Mouse (Mus musculus) myocyte (in vitro differentiated cells): ENCODE results near the gene Phactr2. TPM values are rescaled to one million over a fixed set of nuclear protein-coding genes. Genes with fewer than 3 reads are reported as not detected.

Experiments used
- H3K27me3 ChIP-seq: one replicate; pipeline ENCODE4 v1.6.1; 2011; ENCODE audit not compliant: control insufficient read depth, insufficient read depth, insufficient read length
- H3K36me3 ChIP-seq: one replicate; pipeline ENCODE4 v1.6.1; 2011; ENCODE audit not compliant: control insufficient read depth, insufficient read depth
- H3K4me2 ChIP-seq: one replicate; pipeline ENCODE4 v1.6.1; 2011; ENCODE audit warnings: low read depth, control low read depth
- H3K4me3 ChIP-seq: one replicate; pipeline ENCODE4 v1.5.1; 2011; ENCODE audit warnings: mild to moderate bottlenecking, control low read depth, moderate library complexity
- H3K79me2 ChIP-seq: one replicate; pipeline ENCODE4 v1.6.1; 2011; ENCODE audit not compliant: control insufficient read depth, insufficient read depth
- H3ac ChIP-seq: one replicate; pipeline ENCODE4 v1.6.1; 2011; ENCODE audit not compliant: control insufficient read depth, insufficient read length
- CEBPB ChIP-seq: IDR thresholded peaks from 2 replicates; pipeline ENCODE4 v1.6.1; 2011; ENCODE audit warnings: mild to moderate bottlenecking, moderate library complexity; ENCODE audit not compliant: poor library complexity, insufficient read depth, severe bottlenecking
- E2F4 ChIP-seq: IDR thresholded peaks from one replicate; pipeline ENCODE4 v1.6.1; 2011; ENCODE audit warnings: mild to moderate bottlenecking, control low read depth, moderate library complexity; ENCODE audit not compliant: insufficient read depth
- MAX ChIP-seq: IDR thresholded peaks from one replicate; pipeline ENCODE4 v1.6.1; 2011; ENCODE audit warnings: low read depth, mild to moderate bottlenecking, control low read depth
- MYOD1 ChIP-seq, 3 experiments: IDR thresholded peaks; one replicate each; pipeline ENCODE4 v1.6.1; 2011; ENCODE audit warnings: control low read depth in 2 of 3, low read depth in 2 of 3, mild to moderate bottlenecking in 2 of 3, moderate library complexity in 1 of 3; ENCODE audit not compliant: insufficient read length in 2 of 3, control insufficient read depth in 1 of 3
- MYOG ChIP-seq, 3 experiments: IDR thresholded peaks; one replicate each; pipeline ENCODE4 v1.6.1; 2011; ENCODE audit warnings: control low read depth in 2 of 3, low read depth in 2 of 3, mild to moderate bottlenecking in 2 of 3; ENCODE audit not compliant: insufficient read length in 2 of 3, control insufficient read depth in 1 of 3, insufficient read depth in 1 of 3
- POLR2A ChIP-seq: IDR thresholded peaks from one replicate; pipeline ENCODE4 v1.6.1; 2011; ENCODE audit warnings: low read depth, mild to moderate bottlenecking, control low read depth, moderate library complexity; ENCODE audit not compliant: insufficient read length
- POLR2AphosphoS2 ChIP-seq: IDR thresholded peaks from one replicate; pipeline ENCODE4 v1.6.1; 2011; ENCODE audit warnings: low read depth, control low read depth; ENCODE audit not compliant: insufficient read length
- REST ChIP-seq: IDR thresholded peaks from one replicate; pipeline ENCODE4 v1.6.1; 2011; ENCODE audit warnings: mild to moderate bottlenecking, control low read depth, moderate library complexity; ENCODE audit not compliant: insufficient read depth, insufficient read length
- SRF ChIP-seq: IDR thresholded peaks from one replicate; pipeline ENCODE4 v1.6.1; 2011; ENCODE audit warnings: low read depth; ENCODE audit not compliant: control insufficient read depth, insufficient read length
- TCF12 ChIP-seq: IDR thresholded peaks from one replicate; pipeline ENCODE4 v1.6.1; 2011; ENCODE audit warnings: mild to moderate bottlenecking, control low read depth; ENCODE audit not compliant: poor library complexity, insufficient read depth, severe bottlenecking
- TCF3 ChIP-seq: IDR thresholded peaks from one replicate; pipeline ENCODE4 v1.6.1; 2011; ENCODE audit warnings: low read depth, control low read depth; ENCODE audit not compliant: insufficient read length
- USF1 ChIP-seq: IDR thresholded peaks from one replicate; pipeline ENCODE4 v1.6.1; 2011; ENCODE audit warnings: low read depth, mild to moderate bottlenecking, control low read depth, moderate library complexity
- polyA plus RNA-seq: library from polyadenylated mRNA; unstranded; fragments of >200 nt; fragmentation: generic; extraction: Trizol; gene quantifications from one replicate; pipeline ENCODE4 v1.2.1, GENCODE M21; 2012; ENCODE audit warnings: missing spikeins

Gene Phactr2
- polyA plus RNA-seq, 1 experiment = not detected

DNA sequence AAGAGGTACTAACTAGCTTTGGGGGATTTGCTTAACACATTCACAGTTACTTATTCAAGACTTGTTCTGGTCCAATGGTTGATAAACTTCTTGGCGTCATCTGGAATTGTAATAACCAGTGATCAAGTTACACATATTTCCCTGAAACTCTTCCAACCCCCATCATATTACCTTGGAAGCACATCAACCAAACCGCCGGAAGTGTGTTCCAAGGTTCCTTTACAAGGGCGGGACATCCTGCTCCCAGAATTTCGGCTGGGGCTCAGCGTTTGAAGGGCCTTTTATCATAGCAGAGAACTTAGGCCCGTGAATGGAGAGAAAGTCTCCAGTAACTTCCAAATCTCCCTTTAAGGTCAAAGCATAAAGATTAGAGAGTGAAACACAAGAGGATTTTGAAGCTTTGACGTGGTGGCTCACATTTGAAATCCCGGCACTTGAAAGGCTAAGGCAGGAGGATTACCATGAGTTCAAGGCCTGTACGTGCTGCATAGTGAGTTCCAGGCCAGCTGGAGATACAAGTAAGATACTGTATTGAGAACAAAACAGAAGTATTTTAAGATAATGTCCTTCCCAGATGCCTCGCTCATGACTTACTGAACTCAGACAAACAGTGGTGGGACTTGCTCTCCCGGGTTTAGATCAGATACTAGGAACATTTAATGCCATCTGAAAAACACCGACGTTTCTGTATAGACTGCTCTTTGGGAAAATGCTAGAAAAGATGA is 147.9 kb downstream of the Phactr2 start:
- TF ChIP-seq POLR2AphosphoS2 (no peak), CEBPB (no peak)
- H3K27me3 ChIP-seq = peaks cover 24% of the 10 kb centered on the region

DNA sequence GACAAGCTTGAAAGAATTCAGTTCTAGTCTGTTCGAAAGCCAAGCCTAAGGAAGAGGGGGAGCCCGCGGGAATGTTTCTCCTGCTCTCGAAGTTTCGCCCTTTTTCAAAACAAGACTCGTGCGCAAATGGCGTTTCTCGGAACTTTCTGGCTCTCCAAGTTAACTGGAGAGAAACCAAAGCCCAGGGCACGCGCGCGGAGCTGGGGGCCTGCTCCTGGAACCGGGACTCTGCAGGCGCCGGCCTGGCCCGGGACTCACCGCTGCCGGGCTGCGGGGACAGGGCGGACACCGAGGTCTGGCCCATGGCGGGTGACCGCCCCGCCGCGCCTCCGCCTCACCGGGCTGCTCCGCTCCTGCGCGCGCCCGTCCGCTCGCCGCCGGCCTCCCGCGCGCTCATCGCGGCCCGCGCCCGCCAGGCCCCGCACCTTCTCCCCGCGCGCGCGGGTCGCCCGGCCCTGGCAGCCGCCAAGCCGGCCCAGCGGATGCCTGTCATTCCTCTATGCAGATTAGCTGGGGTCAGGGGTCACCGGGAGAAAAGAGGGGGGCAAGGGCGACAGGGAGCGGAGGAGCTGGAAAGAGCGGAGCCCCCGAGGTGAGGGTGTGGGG is 150.3 kb downstream of the Phactr2 start:
- Histone ChIP-seq H3K4me2 (no peak overlapping the region), H3K79me2 (no peaks in the 10 kb centered on the region), H3K4me3 (no peak overlapping the region), H3K27me3 (peaks cover 17% of the 10 kb centered on the region), H3ac (no peak overlapping the region), H3K36me3 (no peaks in the 10 kb centered on the region)
- TF ChIP-seq E2F4 (no peak), TCF3 (no peak), POLR2AphosphoS2 (no peak), TCF12 (no peak), MYOG (IDR thresholded peaks at IDR 0.05; ENCODE audit: control insufficient read depth in 1 of 3, insufficient read depth in 1 of 3, insufficient read length in 2 of 3, low read depth in 2 of 3) (no peak), MYOD1 (IDR thresholded peaks at IDR 0.05; ENCODE audit: control insufficient read depth in 1 of 3, insufficient read length in 2 of 3, low read depth in 2 of 3) (no peak), POLR2A (no peak), REST (no peak), CEBPB (no peak), MAX (no peak), USF1 (no peak), SRF (no peak)

More for the DNA sequence above, 147.9 kb downstream of the Phactr2 start:
- no peaks in the 10 kb centered on the region for H3K79me2 ChIP-seq
- H3K4me3 ChIP-seq = no peak overlapping the region
- H3K36me3 ChIP-seq = no peaks in the 10 kb centered on the region
- H3ac ChIP-seq = no peak overlapping the region
- H3K4me2 ChIP-seq = no peak overlapping the region

DNA sequence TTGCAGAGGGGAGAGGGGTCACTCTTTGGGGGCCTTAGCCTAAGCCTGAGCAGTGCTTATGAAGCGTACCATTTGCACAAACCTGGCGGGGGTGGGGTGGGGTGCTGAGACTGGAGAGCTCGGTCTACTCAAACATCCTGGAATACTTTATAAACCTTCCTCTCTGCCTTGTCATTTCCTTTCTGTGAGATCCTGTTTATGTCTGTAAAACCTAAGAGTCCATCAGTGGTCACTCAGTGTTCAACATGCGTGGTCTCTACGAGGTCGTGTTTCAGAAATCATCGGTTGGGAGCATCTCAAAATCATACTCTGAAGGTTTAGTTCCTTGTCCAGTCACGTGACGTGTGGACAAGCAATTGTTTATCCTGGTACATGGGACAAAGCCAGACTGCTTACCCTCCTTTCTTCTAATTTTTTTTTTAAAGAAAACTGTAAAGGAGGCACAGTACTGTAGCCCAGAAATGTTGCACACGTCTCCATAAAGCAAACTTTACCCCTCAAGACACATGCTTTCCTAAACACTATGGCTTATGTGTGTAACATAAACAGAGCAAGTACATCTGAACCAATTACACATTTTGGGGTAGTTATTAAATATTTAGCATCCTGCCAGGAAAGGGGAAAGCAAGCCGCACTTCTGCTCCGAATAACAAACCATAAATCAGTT is 150.9 kb downstream of the Phactr2 start:
- Histone ChIP-seq H3K4me3 (no peak overlapping the region), H3K27me3 (peaks cover 17% of the 10 kb centered on the region), H3K4me2 (no peak overlapping the region), H3K79me2 (no peaks in the 10 kb centered on the region), H3ac (no peak overlapping the region), H3K36me3 (no peaks in the 10 kb centered on the region)
- TF ChIP-seq POLR2A (no peak), USF1 (no peak), POLR2AphosphoS2 (no peak), SRF (no peak), E2F4 (no peak), TCF3 (no peak), MYOG (IDR thresholded peaks at IDR 0.05; ENCODE audit: control insufficient read depth in 1 of 3, insufficient read depth in 1 of 3, insufficient read length in 2 of 3, low read depth in 2 of 3) (no peak), MAX (no peak), MYOD1 (IDR thresholded peaks at IDR 0.05; ENCODE audit: control insufficient read depth in 1 of 3, insufficient read length in 2 of 3, low read depth in 2 of 3) (no peak), TCF12 (no peak), CEBPB (no peak), REST (no peak)

DNA sequence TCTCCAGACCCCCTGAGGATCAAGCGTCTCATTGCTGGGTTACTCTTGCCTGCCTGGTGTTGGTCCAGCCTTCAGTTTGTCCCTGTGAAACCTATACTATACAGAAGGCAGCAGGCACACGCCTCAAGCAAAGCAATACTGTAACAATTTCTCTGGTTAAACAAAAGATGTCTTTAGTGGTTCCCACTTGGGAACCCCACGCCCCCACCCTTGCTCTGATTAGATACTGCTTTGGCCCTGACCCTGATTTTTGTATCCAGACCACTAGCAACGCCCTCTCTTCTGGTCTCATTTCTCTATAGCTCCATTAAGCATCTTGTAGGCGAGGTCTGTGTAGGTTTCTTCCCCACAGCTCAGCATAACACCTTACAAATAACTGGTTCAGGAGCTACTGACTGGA is 159.2 kb downstream of the Phactr2 start:
- Histone ChIP-seq H3K4me2 (no peak overlapping the region), H3K79me2 (no peaks in the 10 kb centered on the region), H3K4me3 (no peak overlapping the region), H3ac (no peak overlapping the region), H3K36me3 (no peaks in the 10 kb centered on the region), H3K27me3 (no peaks in the 10 kb centered on the region)
- TF ChIP-seq CEBPB (no peak), E2F4 (no peak), POLR2A (no peak), MYOG (IDR thresholded peaks at IDR 0.05; ENCODE audit: control insufficient read depth in 1 of 3, insufficient read depth in 1 of 3, insufficient read length in 2 of 3, low read depth in 2 of 3) (no peak), POLR2AphosphoS2 (no peak), TCF3 (no peak)

DNA sequence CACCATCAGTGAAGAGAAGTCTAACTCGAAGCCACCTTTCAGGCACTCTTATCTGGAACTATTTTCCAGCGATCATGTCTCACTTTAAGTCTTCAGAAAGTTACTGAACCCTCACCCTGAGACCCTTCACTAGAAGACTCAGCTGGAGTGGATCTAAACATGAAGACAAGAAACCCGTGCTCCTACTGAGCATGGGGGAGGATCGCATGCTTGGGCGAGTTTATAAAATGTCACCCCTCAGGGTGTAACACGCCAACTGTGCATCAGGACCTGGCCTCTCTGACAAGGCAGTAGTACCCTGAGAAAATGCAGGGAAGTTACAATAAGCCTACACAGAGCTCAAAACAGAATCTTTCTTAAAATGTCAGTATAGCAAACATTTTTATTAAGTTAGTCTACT is 161.6 kb downstream of the Phactr2 start:
- TF ChIP-seq USF1 = no peak
- no peak for TF ChIP-seq POLR2A
- TF ChIP-seq MYOD1 (IDR thresholded peaks at IDR 0.05; ENCODE audit: control insufficient read depth in 1 of 3, insufficient read length in 2 of 3, low read depth in 2 of 3) = no peak
- no peak for TF ChIP-seq REST
- no peak for TF ChIP-seq TCF12
- no peak for TF ChIP-seq E2F4
- no peak for TF ChIP-seq POLR2AphosphoS2
- TF ChIP-seq TCF3 = no peak
- no peak for TF ChIP-seq SRF
- TF ChIP-seq MYOG (IDR thresholded peaks at IDR 0.05; ENCODE audit: control insufficient read depth in 1 of 3, insufficient read depth in 1 of 3, insufficient read length in 2 of 3, low read depth in 2 of 3) = no peak
- TF ChIP-seq CEBPB = no peak
- no peak for TF ChIP-seq MAX
- Histone ChIP-seq H3K27me3 (no peaks in the 10 kb centered on the region), H3K4me3 (no peak overlapping the region), H3ac (no peak overlapping the region), H3K4me2 (no peak overlapping the region), H3K36me3 (no peaks in the 10 kb centered on the region), H3K79me2 (no peaks in the 10 kb centered on the region)
